Mouse (Mus musculus) liver, embryonic 12.5 days (tissue): ENCODE data around the gene Gm15737. TPM values are rescaled to one million over a fixed set of nuclear protein-coding genes. Genes with fewer than 3 reads are reported as not detected.

ENCODE experiments used
- ATAC-seq: fragments of 200-750 bp; cut with Nextera tagmentation; 2 replicates; pipeline ENCODE4 v1.8.0; 2017; ENCODE audit warnings: moderate number of reproducible peaks, mild to moderate bottlenecking, moderate library complexity
- H3K27ac ChIP-seq: fragments of 300-500 bp; sonication (generic); 2 replicates; pipeline ENCODE4 v1.5.1; 2016; ENCODE audit warnings: mild to moderate bottlenecking
- H3K27me3 ChIP-seq: fragments of 300-500 bp; sonication (generic); replicated peaks from 2 replicates; pipeline ENCODE4 v1.6.1; 2016; ENCODE audit warnings: mild to moderate bottlenecking, moderate library complexity
- H3K36me3 ChIP-seq: fragments of 300-500 bp; sonication (generic); 2 replicates; pipeline ENCODE4 v1.6.1; 2016; ENCODE audit warnings: mild to moderate bottlenecking, moderate library complexity
- H3K4me1 ChIP-seq: fragments of 300-500 bp; sonication (generic); 2 replicates; pipeline ENCODE4 v1.6.1; 2016
- H3K4me2 ChIP-seq: fragments of 300-500 bp; sonication (generic); 2 replicates; pipeline ENCODE4 v1.6.1; 2016; ENCODE audit warnings: mild to moderate bottlenecking, moderate library complexity
- H3K4me3 ChIP-seq: fragments of 300-500 bp; sonication (generic); 2 replicates; pipeline ENCODE4 v1.5.1; 2016; ENCODE audit warnings: mild to moderate bottlenecking, moderate library complexity
- H3K9ac ChIP-seq: fragments of 300-500 bp; sonication (generic); 2 replicates; pipeline ENCODE4 v1.6.1; 2016; ENCODE audit warnings: mild to moderate bottlenecking, moderate library complexity
- H3K9me3 ChIP-seq: fragments of 300-500 bp; sonication (generic); replicated peaks from 2 replicates; pipeline ENCODE4 v1.6.1; 2016; ENCODE audit warnings: mild to moderate bottlenecking, moderate library complexity
- WGBS: fragments of 180-500 bp; shearing (Covaris S2); methylation state at CpG from one replicate; pipeline ENCODE4 v1.1.7; 2016; ENCODE audit not compliant: insufficient replicate concordance; 5-methylcytosine and 5-hydroxymethylcytosine counted together
- polyA plus RNA-seq: library from polyadenylated mRNA; unstranded; fragments of >200 nt; fragmentation: Nextera tagmentation; extraction: Ambion mirVana; gene quantifications from 2 replicates; pipeline ENCODE4 v1.2.1, GENCODE M21; 2016

Gm15737 gene
- polyA plus RNA-seq, 1 experiment from 2014 or later, result not detected

GRCm38 (mm10) chr6:92921843-92922242, 52.7 kb downstream of the Gm15737 start:
- ATAC-seq, result no peak
- no peak overlapping the region for H3K4me3 ChIP-seq
- no peak overlapping the region for H3K9ac ChIP-seq
- WGBS, result 31% methylated on average over 4 of the region's 4 CpGs
- H3K36me3 ChIP-seq, result no peaks in the 10 kb centered on the region
- H3K4me1 ChIP-seq, result no peaks in the 10 kb centered on the region
- no peaks in the 10 kb centered on the region for H3K27me3 ChIP-seq
- no peak overlapping the region for H3K27ac ChIP-seq
- H3K4me2 ChIP-seq, result no peak overlapping the region
- H3K9me3 ChIP-seq, result no peaks in the 10 kb centered on the region

GRCm38 (mm10) chr6:92924536-92924935, 55.4 kb downstream of the Gm15737 start:
- no peak overlapping the region for H3K4me2 ChIP-seq
- H3K27me3 ChIP-seq, result no peaks in the 10 kb centered on the region
- H3K4me1 ChIP-seq, result no peaks in the 10 kb centered on the region
- no peak overlapping the region for H3K4me3 ChIP-seq
- WGBS, result 60% methylated on average over 8 of the region's 8 CpGs
- no peaks in the 10 kb centered on the region for H3K9me3 ChIP-seq
- no peak overlapping the region for H3K9ac ChIP-seq
- H3K27ac ChIP-seq, result no peak overlapping the region
- ATAC-seq, result no peak
- H3K36me3 ChIP-seq, result no peaks in the 10 kb centered on the region

GRCm38 (mm10) chr6:92928261-92928660, 59.1 kb downstream of the Gm15737 start:
- Histone ChIP-seq H3K9me3 (no peaks in the 10 kb centered on the region), H3K4me2 (no peak overlapping the region), H3K4me3 (no peak overlapping the region), H3K9ac (no peak overlapping the region), H3K4me1 (no peaks in the 10 kb centered on the region), H3K27ac (no peak overlapping the region), H3K36me3 (no peaks in the 10 kb centered on the region), H3K27me3 (no peaks in the 10 kb centered on the region)
- 58% methylated on average over 5 of the region's 5 CpGs for WGBS
- ATAC-seq, result no peak

Other genes starting within 250 kb of the Gm15737 start
- gene Prickle2, start 163.2 kb upstream of the Gm15737 start, polyA plus RNA-seq, result 0.51 and 0.56 TPM in 2 replicates
- 0.07 and 0.08 TPM in 2 replicates for gene A730049H05Rik, start 52.9 kb upstream of the Gm15737 start, polyA plus RNA-seq
- 2.0 and 2.3 TPM in 2 replicates for gene Adamts9, start 74.1 kb downstream of the Gm15737 start, polyA plus RNA-seq